Mouse (Mus musculus): Measurements from ENCODE around the gene Ptprg. TPM values are rescaled to one million over a fixed set of nuclear protein-coding genes. Genes with fewer than 3 reads are reported as not detected.

The Ptprg gene
- total and polyA plus RNA-seq, 2 experiments from 2014 or later, result 8.7 to 63.4 TPM

GRCm38 (mm10) chr14:11774476-11775037 is 221.2 kb downstream of the Ptprg start:
- Histone ChIP-seq H3K27ac (ENCODE audit: low read depth) (peak overlapping the region; percentile 53), H3K4me3 (ENCODE audit: low read depth, low read length) (no peak overlapping the region), H3K9me3 (replicated peaks; ENCODE audit: control insufficient read depth, low read length) (no peaks in the 10 kb centered on the region), H3K9ac (replicated peaks; ENCODE audit: low read depth, low read length) (no peak overlapping the region), H3K27me3 (ENCODE audit: control insufficient read depth, insufficient read depth, low read length) (no peaks in the 10 kb centered on the region), H3K4me1 (ENCODE audit: control insufficient read depth, insufficient read depth) (peaks cover 32% of the 10 kb centered on the region), H3K4me2 (ENCODE audit: low read depth, low read length) (no peak overlapping the region), H3K36me3 (replicated peaks; ENCODE audit: control insufficient read depth, insufficient read depth, low read length) (no peaks in the 10 kb centered on the region)
- 28% methylated on average over 4 of the region's 4 CpGs for WGBS
- TF ChIP-seq EP300 (IDR thresholded peaks at IDR 0.05; ENCODE audit: low read depth) (no peak), CTCF (IDR thresholded peaks at IDR 0.05; ENCODE audit: low read depth) (no peak)
- DNase-seq (ENCODE audit: low spot score) (no peak), ATAC-seq (ENCODE audit: insufficient read depth, low read depth) (no peak)

GRCm38 (mm10) chr14:11775204-11775603 is 221.9 kb downstream of the Ptprg start:
- ATAC-seq (ENCODE audit: insufficient read depth, low read depth) (peak; percentile 50), DNase-seq (ENCODE audit: low spot score) (no peak)
- Histone ChIP-seq H3K4me1 (ENCODE audit: control insufficient read depth, insufficient read depth) (peaks cover 32% of the 10 kb centered on the region), H3K4me2 (ENCODE audit: low read depth, low read length) (peak overlapping the region; percentile 19; the same call in 1 of the 2 replicates), H3K4me3 (ENCODE audit: low read depth, low read length) (no peak overlapping the region), H3K9me3 (replicated peaks; ENCODE audit: control insufficient read depth, low read length) (no peaks in the 10 kb centered on the region), H3K27me3 (ENCODE audit: control insufficient read depth, insufficient read depth, low read length) (no peaks in the 10 kb centered on the region), H3K36me3 (replicated peaks; ENCODE audit: control insufficient read depth, insufficient read depth, low read length) (no peaks in the 10 kb centered on the region), H3K27ac (ENCODE audit: low read depth) (peak overlapping the region; percentile 53), H3K9ac (replicated peaks; ENCODE audit: low read depth, low read length) (no peak overlapping the region)
- 21% methylated on average over 11 of the region's 11 CpGs for WGBS
- TF ChIP-seq CTCF (IDR thresholded peaks at IDR 0.05; ENCODE audit: low read depth) (no peak), EP300 (IDR thresholded peaks at IDR 0.05; ENCODE audit: low read depth) (no peak)

GRCm38 (mm10) chr14:11775951-11776495 is 222.7 kb downstream of the Ptprg start:
- H3K27ac ChIP-seq (ENCODE audit: low read depth), result no peak overlapping the region
- no peak overlapping the region for H3K9ac ChIP-seq (replicated peaks; ENCODE audit: low read depth, low read length)

GRCm38 (mm10) chr14:11776566-11776965 is 223.2 kb downstream of the Ptprg start:
- Histone ChIP-seq H3K36me3 (replicated peaks; ENCODE audit: control insufficient read depth, insufficient read depth, low read length) (no peaks in the 10 kb centered on the region), H3K9me3 (replicated peaks; ENCODE audit: control insufficient read depth, low read length) (no peaks in the 10 kb centered on the region), H3K27me3 (ENCODE audit: control insufficient read depth, insufficient read depth, low read length) (no peaks in the 10 kb centered on the region), H3K4me1 (ENCODE audit: control insufficient read depth, insufficient read depth) (peaks cover 20% of the 10 kb centered on the region), H3K4me3 (ENCODE audit: low read depth, low read length) (no peak overlapping the region), H3K27ac (ENCODE audit: low read depth) (no peak overlapping the region), H3K9ac (replicated peaks; ENCODE audit: low read depth, low read length) (no peak overlapping the region), H3K4me2 (ENCODE audit: low read depth, low read length) (no peak overlapping the region)
- 90% methylated on average over 6 of the region's 6 CpGs for WGBS
- DNase-seq (ENCODE audit: low spot score) (no peak), ATAC-seq (ENCODE audit: insufficient read depth, low read depth) (no peak)
- TF ChIP-seq EP300 (IDR thresholded peaks at IDR 0.05; ENCODE audit: low read depth), result no peak
- TF ChIP-seq CTCF (IDR thresholded peaks at IDR 0.05; ENCODE audit: low read depth), result no peak

More at GRCm38 (mm10) chr14:11775951-11776495, 222.7 kb downstream of the Ptprg start:
- H3K4me1 ChIP-seq (ENCODE audit: control insufficient read depth, insufficient read depth), result peaks cover 25% of the 10 kb centered on the region
- DNase-seq (ENCODE audit: low spot score), result no peak
- H3K27me3 ChIP-seq (ENCODE audit: control insufficient read depth, insufficient read depth, low read length), result no peaks in the 10 kb centered on the region
- H3K4me2 ChIP-seq (ENCODE audit: low read depth, low read length), result no peak overlapping the region
- H3K9me3 ChIP-seq (replicated peaks; ENCODE audit: control insufficient read depth, low read length), result no peaks in the 10 kb centered on the region
- no peak overlapping the region for H3K4me3 ChIP-seq (ENCODE audit: low read depth, low read length)
- no peaks in the 10 kb centered on the region for H3K36me3 ChIP-seq (replicated peaks; ENCODE audit: control insufficient read depth, insufficient read depth, low read length)
- ATAC-seq (ENCODE audit: insufficient read depth, low read depth), result no peak
- WGBS, result 80% methylated on average over 6 of the region's 6 CpGs
- no peak for TF ChIP-seq CTCF (IDR thresholded peaks at IDR 0.05; ENCODE audit: low read depth)
- TF ChIP-seq EP300 (IDR thresholded peaks at IDR 0.05; ENCODE audit: low read depth), result no peak

GRCm38 (mm10) chr14:11791190-11791589 is 237.9 kb downstream of the Ptprg start:
- no peaks in the 10 kb centered on the region for H3K4me1 ChIP-seq (ENCODE audit: control insufficient read depth, insufficient read depth)
- no peak overlapping the region for H3K4me3 ChIP-seq (ENCODE audit: low read depth, low read length)
- H3K4me2 ChIP-seq (ENCODE audit: low read depth, low read length), result no peak overlapping the region
- H3K27ac ChIP-seq (ENCODE audit: low read depth), result no peak overlapping the region
- no peaks in the 10 kb centered on the region for H3K36me3 ChIP-seq (replicated peaks; ENCODE audit: control insufficient read depth, insufficient read depth, low read length)
- no peak for DNase-seq (ENCODE audit: low spot score)
- no peaks in the 10 kb centered on the region for H3K27me3 ChIP-seq (ENCODE audit: control insufficient read depth, insufficient read depth, low read length)
- TF ChIP-seq EP300 (IDR thresholded peaks at IDR 0.05; ENCODE audit: low read depth) (no peak), CTCF (IDR thresholded peaks at IDR 0.05; ENCODE audit: low read depth) (no peak)
- WGBS, result 75% methylated on average over 4 of the region's 4 CpGs
- no peaks in the 10 kb centered on the region for H3K9me3 ChIP-seq (replicated peaks; ENCODE audit: control insufficient read depth, low read length)
- H3K9ac ChIP-seq (replicated peaks; ENCODE audit: low read depth, low read length), result no peak overlapping the region
- no peak for ATAC-seq (ENCODE audit: insufficient read depth, low read depth)

GRCm38 (mm10) chr14:11793847-11794246 is 240.5 kb downstream of the Ptprg start:
- Histone ChIP-seq H3K27me3 (ENCODE audit: control insufficient read depth, insufficient read depth, low read length) (no peaks in the 10 kb centered on the region), H3K4me2 (ENCODE audit: low read depth, low read length) (no peak overlapping the region), H3K4me3 (ENCODE audit: low read depth, low read length) (no peak overlapping the region), H3K4me1 (ENCODE audit: control insufficient read depth, insufficient read depth) (0 out of 2 replicates have a peak, but pooled peaks cover 2% of the 10 kb centered on the region), H3K9me3 (replicated peaks; ENCODE audit: control insufficient read depth, low read length) (no peaks in the 10 kb centered on the region), H3K27ac (ENCODE audit: low read depth) (no peak overlapping the region), H3K9ac (replicated peaks; ENCODE audit: low read depth, low read length) (no peak overlapping the region), H3K36me3 (replicated peaks; ENCODE audit: control insufficient read depth, insufficient read depth, low read length) (no peaks in the 10 kb centered on the region)
- WGBS, result 93% methylated on average over 3 of the region's 3 CpGs
- ATAC-seq (ENCODE audit: insufficient read depth, low read depth), result no peak
- no peak for TF ChIP-seq CTCF (IDR thresholded peaks at IDR 0.05; ENCODE audit: low read depth)
- TF ChIP-seq EP300 (IDR thresholded peaks at IDR 0.05; ENCODE audit: low read depth), result no peak
- no peak for DNase-seq (ENCODE audit: low spot score)
